In the genomic region with DNA sequence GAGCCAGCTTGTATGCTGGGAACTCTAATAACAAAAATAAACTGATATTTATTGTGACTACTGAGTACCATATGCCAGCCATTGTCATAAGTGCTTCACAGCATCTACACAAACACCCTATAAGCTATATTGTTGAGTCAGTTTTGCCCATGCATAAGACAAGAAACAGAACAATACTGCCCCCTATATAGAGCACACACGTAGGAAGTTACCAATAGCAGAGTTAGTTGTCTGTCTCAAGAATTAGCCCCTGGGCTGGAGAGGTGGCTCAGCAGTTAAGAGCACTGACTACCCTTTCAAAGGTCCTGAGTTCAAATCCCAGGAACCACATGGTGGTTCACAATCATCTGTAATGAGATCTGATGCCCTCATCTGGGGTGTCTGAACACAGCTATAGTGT, we compare ENCODE assay signal across 13 mouse cellular contexts. TPM values are rescaled to one million over a fixed set of nuclear protein-coding genes. Genes with fewer than 3 reads are reported as not detected.
DNase-seq lines count a peak whose midpoint lies in the region; ATAC-seq and TF ChIP-seq lines count a peak whose summit lies in the region.
"Had no signal": no experiment of that assay in that cellular context is flagged by ENCODE, and none has a peak within 500 bp of the region (broad histone marks: within the 10 kb centered on the region; RNA-seq: fewer than 3 reads in every experiment).

No protein-coding gene starts in this region.

- H3K4me3 ChIP-seq in hindbrain, embryonic 14.5 days (replicated peaks; ENCODE audit: low read length): no peak overlapping the region
- no peak overlapping the region for H3K4me3 ChIP-seq in hindbrain, embryonic 11.5 days (ENCODE audit: low read depth, low read length)
- H3K4me3 ChIP-seq in neural tube, embryonic 15.5 days (replicated peaks): no peak overlapping the region
- H3K4me3 ChIP-seq in stomach, postnatal 0 days (ENCODE audit: low read depth, low read length): no peak overlapping the region

- peak overlapping the region; percentile 50 for H3K4me2 ChIP-seq in hindbrain, embryonic 14.5 days (replicated peaks)
- no peak overlapping the region for H3K4me2 ChIP-seq in hindbrain, embryonic 11.5 days (replicated peaks; ENCODE audit: low read depth, low read length)
- peak overlapping the region; percentile 58 for H3K4me2 ChIP-seq in neural tube, embryonic 15.5 days
- no peak overlapping the region for H3K4me2 ChIP-seq in stomach, postnatal 0 days (replicated peaks; ENCODE audit: low read depth)

- WGBS in hindbrain, embryonic 14.5 days: 31% methylated on average over 1 of the region's 1 CpGs
- WGBS in hindbrain, embryonic 11.5 days: 40% methylated on average over 1 of the region's 1 CpGs
- 20% methylated on average over 1 of the region's 1 CpGs for WGBS in neural tube, embryonic 15.5 days
- 21% methylated on average over 1 of the region's 1 CpGs for WGBS in stomach, postnatal 0 days

- H3K36me3 ChIP-seq in hindbrain, embryonic 14.5 days (replicated peaks; ENCODE audit: control insufficient read depth, insufficient read depth): no peaks in the 10 kb centered on the region
- no peaks in the 10 kb centered on the region for H3K36me3 ChIP-seq in hindbrain, embryonic 11.5 days (ENCODE audit: control insufficient read depth, insufficient read depth, low read length)
- H3K36me3 ChIP-seq in neural tube, embryonic 15.5 days: no peaks in the 10 kb centered on the region
- H3K36me3 ChIP-seq in stomach, postnatal 0 days (ENCODE audit: control insufficient read depth, insufficient read depth, low read length): no peaks in the 10 kb centered on the region
- H3K36me3 ChIP-seq: limb, embryonic 10.5 days; lung, embryonic 15.5 days had no signal

- H3K9ac ChIP-seq in hindbrain, embryonic 14.5 days: no peak overlapping the region
- no peak overlapping the region for H3K9ac ChIP-seq in hindbrain, embryonic 11.5 days (ENCODE audit: low read depth, low read length)
- no peak overlapping the region for H3K9ac ChIP-seq in neural tube, embryonic 15.5 days (replicated peaks)
- H3K9ac ChIP-seq in stomach, postnatal 0 days (ENCODE audit: low read length): no peak overlapping the region
- H3K9ac ChIP-seq: lung, embryonic 15.5 days had no signal

- no peak for TF ChIP-seq EP300 in stomach, postnatal 0 days (optimal IDR thresholded peaks at IDR 0.05)

- no peak overlapping the region for H3K27ac ChIP-seq in hindbrain, embryonic 14.5 days
- H3K27ac ChIP-seq in hindbrain, embryonic 11.5 days (ENCODE audit: low read depth, low read length): no peak overlapping the region
- no peak overlapping the region for H3K27ac ChIP-seq in neural tube, embryonic 15.5 days (replicated peaks)
- no peak overlapping the region for H3K27ac ChIP-seq in stomach, postnatal 0 days (replicated peaks)
- H3K27ac ChIP-seq: limb, embryonic 10.5 days; lung, embryonic 15.5 days had no signal

- H3K4me1 ChIP-seq in hindbrain, embryonic 14.5 days (replicated peaks; ENCODE audit: control insufficient read depth, insufficient read depth, low read length): no peaks in the 10 kb centered on the region
- no peaks in the 10 kb centered on the region for H3K4me1 ChIP-seq in hindbrain, embryonic 11.5 days (replicated peaks; ENCODE audit: control insufficient read depth, insufficient read depth, low read length)
- no peaks in the 10 kb centered on the region for H3K4me1 ChIP-seq in neural tube, embryonic 15.5 days
- no peaks in the 10 kb centered on the region for H3K4me1 ChIP-seq in stomach, postnatal 0 days (replicated peaks; ENCODE audit: control insufficient read depth, insufficient read depth)
- H3K4me1 ChIP-seq: limb, embryonic 10.5 days; lung, embryonic 15.5 days had no signal

- ATAC-seq in hindbrain, embryonic 14.5 days (ENCODE audit: low FRiP score): no peak
- no peak; the same call in 1 of the 2 replicates for ATAC-seq in hindbrain, embryonic 11.5 days (ENCODE audit: low FRiP score)
- ATAC-seq in neural tube, embryonic 15.5 days (ENCODE audit: low FRiP score): peak; percentile 49; the same call in 1 of the 2 replicates
- ATAC-seq in stomach, postnatal 0 days (ENCODE audit: low FRiP score, low TSS enrichment): no peak
- ATAC-seq in cerebellum, adult (ENCODE audit: insufficient number of reproducible peaks, low FRiP score, low TSS enrichment): no peak

- no peaks in the 10 kb centered on the region for H3K9me3 ChIP-seq in hindbrain, embryonic 14.5 days (ENCODE audit: control insufficient read depth, low read length)
- no peaks in the 10 kb centered on the region for H3K9me3 ChIP-seq in hindbrain, embryonic 11.5 days (ENCODE audit: control insufficient read depth, low read length)
- H3K9me3 ChIP-seq in neural tube, embryonic 15.5 days (replicated peaks): no peaks in the 10 kb centered on the region
- no peaks in the 10 kb centered on the region for H3K9me3 ChIP-seq in stomach, postnatal 0 days (ENCODE audit: control insufficient read depth, low read length)
- H3K9me3 ChIP-seq: limb, embryonic 10.5 days; lung, embryonic 15.5 days had no signal

- H3K27me3 ChIP-seq in hindbrain, embryonic 14.5 days (ENCODE audit: control insufficient read depth, insufficient read depth, low read length): no peaks in the 10 kb centered on the region
- no peaks in the 10 kb centered on the region for H3K27me3 ChIP-seq in hindbrain, embryonic 11.5 days (ENCODE audit: control insufficient read depth, insufficient read depth, low read length)
- no peaks in the 10 kb centered on the region for H3K27me3 ChIP-seq in neural tube, embryonic 15.5 days (replicated peaks)
- no peaks in the 10 kb centered on the region for H3K27me3 ChIP-seq in stomach, postnatal 0 days (ENCODE audit: control insufficient read depth, insufficient read depth, low read length)
- H3K27me3 ChIP-seq: lung, embryonic 15.5 days had no signal

- no peak for DNase-seq in hindbrain, embryonic 14.5 days (ENCODE audit: low spot score)
- no peak for DNase-seq in hindbrain, embryonic 11.5 days (ENCODE audit: low spot score)
- DNase-seq in neural tube, embryonic 10.5 days (ENCODE audit: extremely low spot score, low spot score): no peak
- peak; percentile 32 for DNase-seq in induced T-regulatory cell, adult 2 months (ENCODE audit: low read depth)
- no peak for DNase-seq in stomach, postnatal 0 days (ENCODE audit: low spot score)
- DNase-seq in right cerebral cortex, postnatal 36 days (ENCODE audit: low spot score in 2 of 2): no peak
- DNase-seq: heart, postnatal 10 days; kidney, postnatal 4 days; right cerebral cortex, postnatal 4 days had no signal

- TF ChIP-seq CTCF in stomach, postnatal 0 days (IDR thresholded peaks at IDR 0.05; ENCODE audit: low read depth): peak; percentile 40

RNA-seq across cellular contexts. Expression of a gene that starts 0.4 kb away (rescaled TPM):
- 2.4 TPM in 2 replicates for polyA plus RNA-seq in hindbrain, embryonic 14.5 days (2014; fragmentation: Nextera tagmentation; extraction: Ambion mirVana)
- 0.81 and 1.5 TPM in 2 replicates for polyA plus RNA-seq in hindbrain, embryonic 11.5 days (2014; fragmentation: Nextera tagmentation; extraction: Ambion mirVana)
- 3.4 and 3.7 TPM in 2 replicates for polyA plus RNA-seq in neural tube, embryonic 15.5 days (2015; fragmentation: Nextera tagmentation; extraction: Ambion mirVana)
- 1.3 and 1.5 TPM in 2 replicates for polyA plus RNA-seq in stomach, postnatal 0 days (2015; fragmentation: Nextera tagmentation; extraction: Ambion mirVana)

RNA-seq across cellular contexts. Expression of a gene that starts 10.0 kb away (rescaled TPM):
- polyA plus RNA-seq in hindbrain, embryonic 14.5 days (2014; fragmentation: Nextera tagmentation; extraction: Ambion mirVana): 51.0 and 54.2 TPM in 2 replicates
- 117 and 123 TPM in 2 replicates for polyA plus RNA-seq in hindbrain, embryonic 11.5 days (2014; fragmentation: Nextera tagmentation; extraction: Ambion mirVana)
- polyA plus RNA-seq in neural tube, embryonic 15.5 days (2015; fragmentation: Nextera tagmentation; extraction: Ambion mirVana): 46.2 and 87.7 TPM in 2 replicates
- polyA plus RNA-seq in stomach, postnatal 0 days (2015; fragmentation: Nextera tagmentation; extraction: Ambion mirVana): 43.2 and 52.4 TPM in 2 replicates

RNA-seq across cellular contexts. Expression of a gene that starts 45.2 kb away (rescaled TPM):
- polyA plus RNA-seq in hindbrain, embryonic 14.5 days (2014; fragmentation: Nextera tagmentation; extraction: Ambion mirVana): 23.9 and 25.9 TPM in 2 replicates
- polyA plus RNA-seq in hindbrain, embryonic 11.5 days (2014; fragmentation: Nextera tagmentation; extraction: Ambion mirVana): 25.0 and 28.0 TPM in 2 replicates
- 32.6 and 44.6 TPM in 2 replicates for polyA plus RNA-seq in neural tube, embryonic 15.5 days (2015; fragmentation: Nextera tagmentation; extraction: Ambion mirVana)
- 52.5 and 60.1 TPM in 2 replicates for polyA plus RNA-seq in stomach, postnatal 0 days (2015; fragmentation: Nextera tagmentation; extraction: Ambion mirVana)

Comparison
In these comparisons a context has a peak if more than half of its experiments do, and no peak if none do; other contexts are left out.
1. H3K4me2 ChIP-seq: peak in hindbrain, embryonic 14.5 days (single experiment) and neural tube, embryonic 15.5 days (single experiment); none in hindbrain, embryonic 11.5 days (single experiment) and stomach, postnatal 0 days (single experiment).